In the genomic region with DNA sequence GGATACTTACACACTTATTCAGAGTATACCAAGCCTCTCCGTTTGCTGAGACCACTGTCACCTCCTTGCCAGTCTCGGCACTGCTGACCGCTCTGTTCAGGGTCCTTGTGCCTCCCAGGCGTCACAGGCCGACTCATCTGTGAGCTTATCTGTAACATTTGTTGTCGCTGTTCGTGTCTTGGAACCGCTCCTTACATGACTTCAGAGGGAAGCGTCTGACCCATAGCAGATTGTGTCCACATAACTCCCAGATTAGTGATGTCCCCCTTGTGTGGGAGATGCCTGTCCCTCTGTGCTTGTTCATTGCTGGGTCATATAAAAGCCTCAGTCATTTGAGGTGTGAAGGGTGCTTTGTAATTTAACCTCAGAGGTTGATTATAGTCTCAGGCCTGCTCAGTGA, we compare ENCODE assay signal across 23 mouse cellular contexts. TPM values are rescaled to one million over a fixed set of nuclear protein-coding genes. Genes with fewer than 3 reads are reported as not detected.
DNase-seq lines count a peak whose midpoint lies in the region; ATAC-seq and TF ChIP-seq lines count a peak whose summit lies in the region.
"Had no signal": no experiment of that assay in that cellular context is flagged by ENCODE, and none has a peak within 500 bp of the region (broad histone marks: within the 10 kb centered on the region; RNA-seq: fewer than 3 reads in every experiment).

No protein-coding gene starts in this region.

- H3K4me1 ChIP-seq in forebrain, embryonic 11.5 days (replicated peaks; ENCODE audit: control insufficient read depth, insufficient read depth, low read length), result no peaks in the 10 kb centered on the region
- H3K4me1 ChIP-seq in forebrain, embryonic 14.5 days (ENCODE audit: control insufficient read depth, insufficient read depth, low read length), result no peaks in the 10 kb centered on the region
- peaks cover 4% of the 10 kb centered on the region; the same call in 1 of the 2 replicates for H3K4me1 ChIP-seq in kidney, embryonic 15.5 days
- H3K4me1 ChIP-seq in midbrain, embryonic 11.5 days (ENCODE audit: control insufficient read depth, insufficient read depth, low read length), result no peaks in the 10 kb centered on the region
- peaks cover 7% of the 10 kb centered on the region; the same call in 1 of the 2 replicates for H3K4me1 ChIP-seq in midbrain, embryonic 10.5 days
- H3K4me1 ChIP-seq: embryonic facial prominence, embryonic 12.5 days; embryonic facial prominence, embryonic 15.5 days; forebrain, embryonic 12.5 days; hindbrain, embryonic 10.5 days had no signal

- no peaks in the 10 kb centered on the region for H3K9me3 ChIP-seq in forebrain, embryonic 11.5 days (ENCODE audit: control insufficient read depth, low read length)
- no peaks in the 10 kb centered on the region for H3K9me3 ChIP-seq in forebrain, embryonic 14.5 days (replicated peaks; ENCODE audit: control insufficient read depth, low read length)
- H3K9me3 ChIP-seq in kidney, embryonic 15.5 days (replicated peaks), result no peaks in the 10 kb centered on the region
- no peaks in the 10 kb centered on the region for H3K9me3 ChIP-seq in midbrain, embryonic 11.5 days (ENCODE audit: control insufficient read depth, low read length)
- H3K9me3 ChIP-seq in midbrain, embryonic 10.5 days (replicated peaks), result no peaks in the 10 kb centered on the region
- H3K9me3 ChIP-seq: embryonic facial prominence, embryonic 12.5 days; embryonic facial prominence, embryonic 15.5 days; forebrain, embryonic 12.5 days; hindbrain, embryonic 10.5 days; hindbrain, embryonic 13.5 days had no signal

- intact Hi-C loops in left cerebral cortex, adult 2 months (cut with DNase I), result no loop called here

- no peak for ATAC-seq in forebrain, embryonic 11.5 days (replicated peaks; ENCODE audit: low FRiP score)
- ATAC-seq in forebrain, embryonic 14.5 days, result no peak
- peak; percentile 55 for ATAC-seq in kidney, embryonic 15.5 days (replicated peaks; ENCODE audit: low FRiP score)
- no peak for ATAC-seq in midbrain, embryonic 11.5 days (ENCODE audit: low FRiP score)
- ATAC-seq: forebrain, embryonic 16.5 days; hindbrain, embryonic 16.5 days had no signal

- WGBS in forebrain, embryonic 11.5 days, result 89% methylated on average over 9 of the region's 9 CpGs
- 89% methylated on average over 9 of the region's 9 CpGs for WGBS in forebrain, embryonic 14.5 days
- WGBS in kidney, embryonic 15.5 days, result 36% methylated on average over 9 of the region's 9 CpGs
- WGBS in midbrain, embryonic 11.5 days, result 88% methylated on average over 9 of the region's 9 CpGs
- 86% methylated on average over 9 of the region's 9 CpGs for WGBS in midbrain, embryonic 10.5 days

- H3K27ac ChIP-seq in forebrain, embryonic 11.5 days (ENCODE audit: low read depth, low read length), result no peak overlapping the region
- no peak overlapping the region for H3K27ac ChIP-seq in forebrain, embryonic 14.5 days (ENCODE audit: low read depth, low read length)
- no peak overlapping the region for H3K27ac ChIP-seq in kidney, embryonic 15.5 days
- H3K27ac ChIP-seq in midbrain, embryonic 11.5 days (ENCODE audit: low read depth, low read length), result no peak overlapping the region
- no peak overlapping the region for H3K27ac ChIP-seq in midbrain, embryonic 10.5 days (replicated peaks)
- no peak overlapping the region for H3K27ac ChIP-seq in left cerebral cortex, adult 2 months
- H3K27ac ChIP-seq: embryonic facial prominence, embryonic 12.5 days; embryonic facial prominence, embryonic 15.5 days; forebrain, embryonic 12.5 days; hindbrain, embryonic 10.5 days; hindbrain, embryonic 13.5 days had no signal

- H3K9ac ChIP-seq in forebrain, embryonic 11.5 days (ENCODE audit: low read length), result no peak overlapping the region
- H3K9ac ChIP-seq in forebrain, embryonic 14.5 days (ENCODE audit: low read length), result no peak overlapping the region
- H3K9ac ChIP-seq in kidney, embryonic 15.5 days, result no peak overlapping the region
- no peak overlapping the region for H3K9ac ChIP-seq in midbrain, embryonic 11.5 days (ENCODE audit: low read length)
- H3K9ac ChIP-seq: embryonic facial prominence, embryonic 12.5 days; embryonic facial prominence, embryonic 15.5 days; forebrain, embryonic 12.5 days; hindbrain, embryonic 13.5 days had no signal

- no peaks in the 10 kb centered on the region for H3K27me3 ChIP-seq in forebrain, embryonic 11.5 days (ENCODE audit: control insufficient read depth, insufficient read depth, low read length)
- no peaks in the 10 kb centered on the region for H3K27me3 ChIP-seq in forebrain, embryonic 14.5 days (replicated peaks; ENCODE audit: control insufficient read depth, insufficient read depth, low read length)
- H3K27me3 ChIP-seq in kidney, embryonic 15.5 days, result no peaks in the 10 kb centered on the region
- H3K27me3 ChIP-seq in midbrain, embryonic 11.5 days (ENCODE audit: control insufficient read depth, insufficient read depth, low read length), result no peaks in the 10 kb centered on the region
- no peaks in the 10 kb centered on the region for H3K27me3 ChIP-seq in midbrain, embryonic 10.5 days (ENCODE audit: low read depth, poor library complexity, severe bottlenecking)
- H3K27me3 ChIP-seq: embryonic facial prominence, embryonic 12.5 days; embryonic facial prominence, embryonic 15.5 days; forebrain, embryonic 12.5 days; hindbrain, embryonic 13.5 days had no signal

- TF ChIP-seq CTCF in left cerebral cortex, adult 2 months (IDR thresholded peaks at IDR 0.05), result no peak

- DNase-seq in forebrain, embryonic 11.5 days (ENCODE audit: low spot score), result peak; percentile 39
- DNase-seq in forebrain, embryonic 14.5 days (ENCODE audit: low spot score), result no peak
- DNase-seq in kidney, postnatal 25 days, result no peak
- DNase-seq in midbrain, embryonic 11.5 days (ENCODE audit: low spot score, missing footprints), result peak; percentile 69
- no peak for DNase-seq in midbrain, embryonic 10.5 days (ENCODE audit: low spot score)
- no peak for DNase-seq in left cerebral cortex, adult 2 months (ENCODE audit: extremely low spot score in 1 of 2, low spot score in 2 of 2)
- DNase-seq: adrenal gland, adult 2 months; adrenal gland, postnatal 14 days; cerebellum, adult 11 months; cerebellum, adult 2 months; cerebellum, adult 9-11 months; cerebellum, postnatal 25 days; gastrocnemius, postnatal 10 days; gastrocnemius, postnatal 36 days had no signal

- no peaks in the 10 kb centered on the region for H3K36me3 ChIP-seq in forebrain, embryonic 11.5 days (ENCODE audit: control insufficient read depth, insufficient read depth, low read length)
- 0 out of 2 replicates have a peak, but pooled peaks cover 5% of the 10 kb centered on the region for H3K36me3 ChIP-seq in forebrain, embryonic 14.5 days (ENCODE audit: control insufficient read depth, insufficient read depth, low read length)
- peaks cover 3% of the 10 kb centered on the region; the same call in 1 of the 2 replicates for H3K36me3 ChIP-seq in kidney, embryonic 15.5 days
- no peaks in the 10 kb centered on the region for H3K36me3 ChIP-seq in midbrain, embryonic 11.5 days (ENCODE audit: control insufficient read depth, insufficient read depth, low read length)
- H3K36me3 ChIP-seq in midbrain, embryonic 10.5 days, result peaks cover 7% of the 10 kb centered on the region; the same call in 1 of the 2 replicates

- no peak overlapping the region for H3K4me3 ChIP-seq in forebrain, embryonic 11.5 days (ENCODE audit: low read depth, low read length)
- H3K4me3 ChIP-seq in forebrain, embryonic 14.5 days (ENCODE audit: low read depth, low read length), result no peak overlapping the region
- no peak overlapping the region for H3K4me3 ChIP-seq in kidney, embryonic 15.5 days (replicated peaks)
- H3K4me3 ChIP-seq in midbrain, embryonic 11.5 days (ENCODE audit: low read depth, low read length), result no peak overlapping the region
- no peak overlapping the region for H3K4me3 ChIP-seq in midbrain, embryonic 10.5 days
- H3K4me3 ChIP-seq in left cerebral cortex, adult 2 months, result no peak overlapping the region
- H3K4me3 ChIP-seq: embryonic facial prominence, embryonic 12.5 days; embryonic facial prominence, embryonic 15.5 days; forebrain, embryonic 12.5 days; hindbrain, embryonic 10.5 days; hindbrain, embryonic 13.5 days had no signal

- no peak overlapping the region for H3K4me2 ChIP-seq in forebrain, embryonic 11.5 days (ENCODE audit: low read depth, low read length, severe bottlenecking)
- no peak overlapping the region for H3K4me2 ChIP-seq in forebrain, embryonic 14.5 days (ENCODE audit: low read length)
- H3K4me2 ChIP-seq in kidney, embryonic 15.5 days, result no peak overlapping the region
- no peak overlapping the region for H3K4me2 ChIP-seq in midbrain, embryonic 11.5 days
- H3K4me2 ChIP-seq: embryonic facial prominence, embryonic 12.5 days; embryonic facial prominence, embryonic 15.5 days; forebrain, embryonic 12.5 days; heart, embryonic 11.5 days; hindbrain, embryonic 13.5 days had no signal

RNA-seq across cellular contexts. Expression of a gene that starts 29.6 kb away (rescaled TPM):
- 163 TPM in 2 replicates for polyA plus RNA-seq in forebrain, embryonic 11.5 days (2014; fragmentation: Nextera tagmentation; extraction: Ambion mirVana)
- polyA plus RNA-seq in forebrain, embryonic 14.5 days (2014; fragmentation: Nextera tagmentation; extraction: Ambion mirVana), result 138 and 144 TPM in 2 replicates
- 141 and 143 TPM in 2 replicates for polyA plus RNA-seq in kidney, embryonic 15.5 days (2015; fragmentation: Nextera tagmentation; extraction: Ambion mirVana)
- polyA plus RNA-seq in midbrain, embryonic 11.5 days (2014; fragmentation: Nextera tagmentation; extraction: Ambion mirVana), result 175 and 183 TPM in 2 replicates
- 142 and 155 TPM in 2 replicates for polyA plus RNA-seq in midbrain, embryonic 10.5 days (2016; fragmentation: Nextera tagmentation; extraction: Ambion mirVana)
- 100 to 1,000 TPM; 266 to 272 TPM for total RNA-seq in left cerebral cortex, adult 2 months (2021)

Comparison
In these comparisons a context has a peak if more than half of its experiments do, and no peak if none do; other contexts are left out.
1. DNase-seq: peak in forebrain, embryonic 11.5 days (single experiment) and midbrain, embryonic 11.5 days (single experiment); none in forebrain, embryonic 14.5 days (single experiment), kidney, postnatal 25 days (0 of 2), midbrain, embryonic 10.5 days (single experiment) and left cerebral cortex, adult 2 months (0 of 2).